Mouse (Mus musculus) lung, adult 2 months (tissue): ENCODE measurements around the gene Hoxc10.

ENCODE experiments used
- CTCF ChIP-seq: fragments of 200-500 bp; IDR thresholded peaks from 2 replicates; pipeline ENCODE4 v1.5.1; 2011; ENCODE audit warnings: mild to moderate bottlenecking, low read length, control low read depth; ENCODE audit not compliant: insufficient read depth
- POLR2A ChIP-seq: fragments of 200-500 bp; IDR thresholded peaks from 2 replicates; pipeline ENCODE4 v1.6.1; 2011; ENCODE audit warnings: low read depth, mild to moderate bottlenecking, control low read depth, low read length, borderline replicate concordance; ENCODE audit errors: extremely low read depth

- TF ChIP-seq CTCF (no peak), POLR2A (no peak)
Observed at GRCm38 (mm10) chr15:102931706-102932358, 34.8 kb upstream of the Hoxc10 start.
